Mouse (Mus musculus) CH12.LX (cell line): ENCODE results near the gene Eps8l2. TPM values are rescaled to one million over a fixed set of nuclear protein-coding genes. Genes with fewer than 3 reads are reported as not detected.

Source experiments
- DNase-seq: peaks from one replicate; pipeline ENCODE4 v3.0.0-alpha.2; 2013; ENCODE audit errors: extremely low read depth
- H3K27ac ChIP-seq: 2 replicates; pipeline ENCODE4 v1.5.1; 2012; ENCODE audit warnings: low read depth, mild to moderate bottlenecking, control low read depth, moderate library complexity; ENCODE audit not compliant: insufficient read depth
- H3K27me3 ChIP-seq: replicated peaks from 2 replicates; pipeline ENCODE3; 2012; ENCODE audit warnings: inconsistent platforms
- H3K36me3 ChIP-seq, 2 experiments: replicated peaks in 1 of 2; 2 replicates each; pipeline versions ENCODE3 to v1.6.1; 2012; ENCODE audit warnings: inconsistent platforms in 1 of 2, low read length in 1 of 2, mild to moderate bottlenecking in 1 of 2, mixed read lengths in 1 of 2, moderate library complexity in 1 of 2; ENCODE audit not compliant: control insufficient read depth in 1 of 2, insufficient read depth in 1 of 2
- H3K4me1 ChIP-seq, 2 experiments: 2 replicates each; pipeline ENCODE4 v1.6.1; 2012; ENCODE audit warnings: inconsistent platforms in 1 of 2, moderate library complexity in 1 of 2; ENCODE audit not compliant: insufficient read depth in 2 of 2, control insufficient read depth in 1 of 2
- H3K4me2 ChIP-seq: 2 replicates; pipeline ENCODE4 v1.6.1; 2012; ENCODE audit warnings: low read depth, mild to moderate bottlenecking, control low read depth; ENCODE audit not compliant: poor library complexity, insufficient read depth, severe bottlenecking
- H3K4me3 ChIP-seq, 3 experiments: fragments of 150-350 bp in 1 of 3; sonication (generic) in 1 of 3; replicated peaks in 1 of 3; 2 replicates each; pipeline versions ENCODE3 to v1.5.1; 2011 to 2012; ENCODE audit warnings: low read depth in 2 of 3, low read length in 2 of 3, mild to moderate bottlenecking in 2 of 3, moderate library complexity in 2 of 3, control low read depth in 1 of 3, improper control_type of control experiment in 1 of 3, inconsistent platforms in 1 of 3, mixed read lengths in 1 of 3; ENCODE audit not compliant: poor library complexity in 1 of 3
- H3K79me2 ChIP-seq: replicated peaks from 2 replicates; pipeline ENCODE4 v1.6.1; 2012; ENCODE audit warnings: mild to moderate bottlenecking, moderate library complexity; ENCODE audit not compliant: control insufficient read depth, poor library complexity, insufficient read depth, severe bottlenecking; ENCODE audit errors: extremely low read depth
- H3K9ac ChIP-seq: 2 replicates; pipeline ENCODE4 v1.6.1; 2012; ENCODE audit warnings: low read depth, mild to moderate bottlenecking, control low read depth, moderate library complexity; ENCODE audit not compliant: insufficient read depth
- H3K9me3 ChIP-seq: replicated peaks from 2 replicates; pipeline ENCODE3; 2012; ENCODE audit warnings: low read length, inconsistent platforms, mixed read lengths
- BHLHE40 ChIP-seq: IDR thresholded peaks from 2 replicates; pipeline ENCODE4 v1.6.1; 2011; ENCODE audit warnings: mild to moderate bottlenecking, low read depth, low read length, improper control_type of control experiment
- CHD1 ChIP-seq: IDR thresholded peaks from 2 replicates; pipeline ENCODE4 v1.6.1; 2012; ENCODE audit warnings: low read depth, low read length, improper control_type of control experiment, inconsistent platforms
- CHD2 ChIP-seq: IDR thresholded peaks from 2 replicates; pipeline ENCODE4 v1.6.1; 2011; ENCODE audit warnings: low read length, improper control_type of control experiment
- E2F4 ChIP-seq: IDR thresholded peaks from 2 replicates; pipeline ENCODE4 v1.6.1; 2011; ENCODE audit warnings: low read depth, low read length, improper control_type of control experiment; ENCODE audit not compliant: insufficient replicate concordance
- ELF1 ChIP-seq: IDR thresholded peaks from 2 replicates; pipeline ENCODE4 v1.6.1; 2014; ENCODE audit warnings: low read depth, mild to moderate bottlenecking, inconsistent platforms, low read length, improper control_type of control experiment
- IRF4 ChIP-seq: IDR thresholded peaks from 2 replicates; pipeline ENCODE4 v1.6.1; 2014; ENCODE audit warnings: low read depth, mild to moderate bottlenecking, inconsistent platforms, low read length, improper control_type of control experiment
- JUN ChIP-seq: IDR thresholded peaks from 2 replicates; pipeline ENCODE4 v1.6.1; 2011; ENCODE audit warnings: low read depth, mild to moderate bottlenecking, low read length, improper control_type of control experiment, moderate library complexity; ENCODE audit not compliant: insufficient read depth
- MAFK ChIP-seq: IDR thresholded peaks from 2 replicates; pipeline ENCODE4 v1.6.1; 2011; ENCODE audit warnings: low read length, improper control_type of control experiment; ENCODE audit not compliant: insufficient replicate concordance
- MAX ChIP-seq: IDR thresholded peaks from 2 replicates; pipeline ENCODE4 v1.6.1; 2011; ENCODE audit warnings: low read length, improper control_type of control experiment
- MEF2A ChIP-seq: IDR thresholded peaks from 2 replicates; pipeline ENCODE4 v1.6.1; 2014; ENCODE audit warnings: low read depth, mild to moderate bottlenecking, inconsistent platforms, low read length, improper control_type of control experiment, borderline replicate concordance
- MXI1 ChIP-seq: IDR thresholded peaks from 2 replicates; pipeline ENCODE4 v1.6.1; 2011; ENCODE audit warnings: mild to moderate bottlenecking, low read depth, low read length, improper control_type of control experiment
- PAX5 ChIP-seq: IDR thresholded peaks from 2 replicates; pipeline ENCODE4 v1.6.1; 2012; ENCODE audit warnings: low read length, inconsistent platforms, mixed read lengths
- POLR2A ChIP-seq: IDR thresholded peaks from 2 replicates; pipeline ENCODE4 v1.6.1; 2011; ENCODE audit warnings: low read depth, mild to moderate bottlenecking, improper control_type of control experiment, low read length
- POLR2AphosphoS2 ChIP-seq: IDR thresholded peaks from 2 replicates; pipeline ENCODE4 v1.6.1; 2011; ENCODE audit warnings: low read depth, low read length, improper control_type of control experiment
- RAD21 ChIP-seq: IDR thresholded peaks from 2 replicates; pipeline ENCODE4 v1.6.1; 2011; ENCODE audit warnings: low read depth, mild to moderate bottlenecking, low read length, improper control_type of control experiment, moderate library complexity
- RCOR1 ChIP-seq: conservative IDR thresholded peaks from 2 replicates; pipeline ENCODE4 v1.6.1; 2012; ENCODE audit warnings: low read depth, mild to moderate bottlenecking, inconsistent platforms, low read length, improper control_type of control experiment
- SMC3 ChIP-seq: IDR thresholded peaks from 2 replicates; pipeline ENCODE4 v1.6.1; 2011; ENCODE audit warnings: low read depth, low read length, improper control_type of control experiment
- TBP ChIP-seq: conservative IDR thresholded peaks from 2 replicates; pipeline ENCODE4 v1.6.1; 2011; ENCODE audit warnings: low read depth, low read length, improper control_type of control experiment
- USF1 ChIP-seq: IDR thresholded peaks from 2 replicates; pipeline ENCODE4 v1.6.1; 2014; ENCODE audit warnings: low read depth, mild to moderate bottlenecking, inconsistent platforms, low read length, improper control_type of control experiment
- ZC3H11A ChIP-seq: IDR thresholded peaks from 2 replicates; pipeline ENCODE4 v1.6.1; 2012; ENCODE audit warnings: low read depth, mild to moderate bottlenecking, inconsistent platforms, low read length, improper control_type of control experiment
- ZKSCAN1 ChIP-seq: IDR thresholded peaks from 2 replicates; pipeline ENCODE4 v1.6.1; 2012; ENCODE audit warnings: low read depth, inconsistent platforms, low read length, improper control_type of control experiment, borderline replicate concordance
- ZMIZ1 ChIP-seq: IDR thresholded peaks from 2 replicates; pipeline ENCODE4 v1.6.1; 2012; ENCODE audit warnings: low read depth, mild to moderate bottlenecking, inconsistent platforms, low read length, improper control_type of control experiment
- dilution Hi-C: fragments of 300-500 bp; cut with MboI; formaldehyde crosslinking; loops from 2 replicates; pipeline ENCODE4 v1.14.3; 2020; ENCODE audit warnings: low sequenced_read_pairs; ENCODE audit not compliant: extremely low pct_unique_long_range_greater_than_20kb, extremely low pct_ligation_motif_present
- in situ Hi-C: fragments of 300-500 bp; cut with MboI; formaldehyde crosslinking; loops from 3 replicates; pipeline ENCODE4 v1.14.3; 2019; ENCODE audit warnings: low sequenced_read_pairs, low pct_ligation_motif_present, low pct_unique_long_range_greater_than_20kb, mixed read lengths
- polyA plus RNA-seq: library from polyadenylated mRNA; unstranded; fragments of >175 nt; gene quantifications from 2 replicates; pipeline ENCODE4 v1.2.1, GENCODE M21; 2012; ENCODE audit warnings: low read depth; ENCODE audit not compliant: insufficient read length
- total RNA-seq, 2 experiments: library from RNA; depleted of rRNA; stranded (reverse); fragments of 300-350 nt in 1 of 2; fragments of >200 nt in 1 of 2; gene quantifications; 2 replicates each; pipeline ENCODE4 v1.2.3; 2012 to 2014

The Eps8l2 gene
- total and polyA plus RNA-seq, 3 experiments, result 0.51 to 1.1 TPM; not detected in 1

DNA sequence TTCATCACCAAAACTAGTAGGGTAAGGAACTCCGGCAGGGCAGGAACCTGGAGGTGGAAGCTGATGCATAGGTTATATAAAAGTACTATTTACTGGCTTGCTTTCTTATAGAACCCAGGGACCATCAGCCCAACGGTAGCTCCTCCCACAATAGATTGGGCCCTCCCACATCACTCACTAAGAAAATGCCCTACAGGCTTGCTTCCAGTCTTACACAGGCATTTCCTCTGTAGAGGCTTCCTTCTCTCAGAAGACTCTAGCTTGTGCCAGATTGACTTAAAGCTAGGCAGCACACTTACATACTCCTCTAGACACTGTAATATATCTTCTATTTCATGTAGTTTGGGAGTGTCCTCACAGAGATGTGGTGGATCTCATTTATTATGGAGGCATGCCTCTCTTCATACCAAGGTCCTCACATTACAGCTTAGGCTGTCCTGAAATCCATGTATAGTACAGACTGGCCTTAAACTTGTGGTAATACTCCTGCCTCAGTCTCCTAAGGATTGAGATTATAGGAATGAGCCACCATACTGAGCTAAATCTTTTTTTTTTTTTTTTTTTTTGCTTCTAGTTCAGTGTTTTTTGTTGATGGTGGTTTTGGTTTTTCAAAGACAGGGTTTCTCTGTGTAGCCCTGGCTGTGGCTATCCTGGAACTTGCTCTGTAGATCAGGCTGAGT is 49.3 kb downstream of the Eps8l2 start:
- H3K36me3 ChIP-seq, result no peaks in the 10 kb centered on the region
- no peak for TF ChIP-seq ELF1
- TF ChIP-seq ZKSCAN1, result no peak
- no peak for TF ChIP-seq ZC3H11A
- TF ChIP-seq CHD2, result no peak
- no peak for TF ChIP-seq BHLHE40
- TF ChIP-seq PAX5, result no peak
- TF ChIP-seq POLR2A, result no peak
- TF ChIP-seq MXI1, result no peak
- H3K27ac ChIP-seq, result no peak overlapping the region
- H3K4me3 ChIP-seq, result no peak overlapping the region
- H3K4me2 ChIP-seq, result no peak overlapping the region
- no peaks in the 10 kb centered on the region for H3K9me3 ChIP-seq
- DNase-seq, result no peak
- dilution Hi-C loops, result no loop called here
- no peak overlapping the region for H3K9ac ChIP-seq
- H3K4me1 ChIP-seq, result peaks cover 0 to 14% of the 10 kb centered on the region in 2 experiments; a peak in 2 of 4 replicates
- H3K79me2 ChIP-seq, result peaks cover 6% of the 10 kb centered on the region
- in situ Hi-C loops, result no loop called here
- H3K27me3 ChIP-seq, result peaks cover 10% of the 10 kb centered on the region

DNA sequence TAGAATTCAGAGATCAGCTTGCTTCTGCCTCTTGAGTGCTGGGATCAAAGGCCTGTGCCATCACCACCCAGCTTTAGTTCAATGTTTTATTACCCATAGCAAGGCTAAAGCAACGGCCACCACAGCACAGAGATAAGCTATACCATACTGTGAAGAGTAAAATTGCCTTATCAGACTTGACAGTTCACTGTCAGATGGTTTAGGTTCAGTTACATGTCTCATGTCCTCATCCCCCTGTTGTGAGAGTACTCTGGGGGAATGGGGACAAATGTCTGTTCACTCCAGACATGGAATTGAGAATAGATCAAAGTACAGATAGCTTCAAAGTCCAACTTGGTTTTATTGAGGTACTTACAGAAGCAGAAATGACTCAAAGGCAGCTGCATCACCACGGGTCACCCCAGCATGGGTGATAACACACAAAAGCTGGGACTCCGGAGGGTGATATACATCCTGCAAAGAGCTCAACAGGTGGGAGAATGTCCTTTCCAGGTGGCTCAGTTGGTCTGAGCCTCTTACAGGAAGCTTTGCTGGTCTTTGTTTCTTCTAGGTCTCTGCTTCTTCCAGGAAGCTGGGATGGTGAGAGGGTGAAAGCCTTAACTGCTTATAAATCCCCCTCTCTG is 49.9 kb downstream of the Eps8l2 start:
- Histone ChIP-seq H3K36me3 (no peaks in the 10 kb centered on the region), H3K4me1 (peaks cover 0 to 19% of the 10 kb centered on the region in 2 experiments; a peak in 2 of 4 replicates), H3K4me2 (no peak overlapping the region), H3K9ac (no peak overlapping the region), H3K79me2 (peaks cover 11% of the 10 kb centered on the region), H3K9me3 (no peaks in the 10 kb centered on the region), H3K27ac (no peak overlapping the region), H3K4me3 (no peak overlapping the region), H3K27me3 (peaks cover 10% of the 10 kb centered on the region)
- TF ChIP-seq RAD21 (no peak), POLR2A (no peak), IRF4 (no peak), ZC3H11A (no peak), SMC3 (no peak), TBP (no peak), MAX (no peak), RCOR1 (no peak), ZKSCAN1 (no peak), ELF1 (no peak), USF1 (no peak), POLR2AphosphoS2 (no peak), JUN (no peak), E2F4 (no peak), MAFK (no peak), MEF2A (no peak), ZMIZ1 (no peak), CHD1 (no peak)
- in situ Hi-C loops, result no loop called here
- DNase-seq, result no peak
- dilution Hi-C loops, result no loop called here
